Mouse (Mus musculus): Measurements from ENCODE around the gene Ctsa. TPM values are rescaled to one million over a fixed set of nuclear protein-coding genes. Genes with fewer than 3 reads are reported as not detected.

Gene Ctsa
- polyA plus RNA-seq, 2 experiments: 59.4 to 69.5 TPM

GRCm38 (mm10) chr2:164879568-164880277 lies 47.0 kb downstream of the Ctsa start:
- Histone ChIP-seq H3K9me3 (ENCODE audit: control insufficient read depth, low read length) (no peaks in the 10 kb centered on the region), H3K27ac (peak overlapping the region; percentile 87), H3K9ac (replicated peaks) (peak overlapping the region; percentile 99), H3K4me2 (ENCODE audit: low read depth) (peak overlapping the region; percentile 80), H3K27me3 (ENCODE audit: control insufficient read depth, insufficient read depth, low read length) (no peaks in the 10 kb centered on the region), H3K4me1 (replicated peaks; ENCODE audit: control insufficient read depth in 2 of 2, insufficient read depth in 2 of 2, low read length in 1 of 2) (peaks cover 8 to 14% of the 10 kb centered on the region in 2 experiments), H3K4me3 (ENCODE audit: insufficient read depth in 1 of 2, low read depth in 2 of 2, low read length in 2 of 2) (peak overlapping the region; percentile 88 to 95), H3K36me3 (replicated peaks; ENCODE audit: control insufficient read depth, insufficient read depth, low read depth) (peaks cover 16% of the 10 kb centered on the region)
- DNase-seq (ENCODE audit: low read depth in 3 of 3, low spot score in 3 of 3) (peak; percentile 91 to 93 (median 92)), ATAC-seq (ENCODE audit: insufficient read depth) (peak; percentile 86)
- under 1% methylated on average over 58 of the region's 72 CpGs for WGBS (ENCODE audit: insufficient replicate concordance)
- TF ChIP-seq CTCF (IDR thresholded peaks at IDR 0.05; ENCODE audit: low read depth): no peak
- no peak for TF ChIP-seq EP300 (IDR thresholded peaks at IDR 0.05; ENCODE audit: low read depth)

GRCm38 (mm10) chr2:164882619-164883018 lies 49.9 kb downstream of the Ctsa start:
- no peaks in the 10 kb centered on the region for H3K9me3 ChIP-seq (ENCODE audit: control insufficient read depth, low read length)
- H3K4me3 ChIP-seq (ENCODE audit: insufficient read depth in 1 of 2, low read depth in 2 of 2, low read length in 2 of 2): no peak overlapping the region
- TF ChIP-seq CTCF (IDR thresholded peaks at IDR 0.05; ENCODE audit: low read depth) (no peak), EP300 (IDR thresholded peaks at IDR 0.05; ENCODE audit: low read depth) (no peak)
- peaks cover 8 to 13% of the 10 kb centered on the region in 2 experiments for H3K4me1 ChIP-seq (replicated peaks; ENCODE audit: control insufficient read depth in 2 of 2, insufficient read depth in 2 of 2, low read length in 1 of 2)
- H3K9ac ChIP-seq (replicated peaks): no peak overlapping the region
- H3K27ac ChIP-seq: no peak overlapping the region
- ATAC-seq (ENCODE audit: insufficient read depth) (no peak), DNase-seq (ENCODE audit: low read depth in 3 of 3, low spot score in 3 of 3) (no peak)
- no peak overlapping the region for H3K4me2 ChIP-seq (ENCODE audit: low read depth)
- peaks cover 37% of the 10 kb centered on the region for H3K36me3 ChIP-seq (replicated peaks; ENCODE audit: control insufficient read depth, insufficient read depth, low read depth)
- WGBS (ENCODE audit: insufficient replicate concordance): 84% methylated on average over 9 of the region's 9 CpGs
- H3K27me3 ChIP-seq (ENCODE audit: control insufficient read depth, insufficient read depth, low read length): no peaks in the 10 kb centered on the region

- H3K36me3 ChIP-seq (replicated peaks; ENCODE audit: control insufficient read depth, insufficient read depth, low read depth): peaks cover 59% of the 10 kb centered on the region
- WGBS (ENCODE audit: insufficient replicate concordance): 85% methylated on average over 7 of the region's 7 CpGs
- TF ChIP-seq EP300 (IDR thresholded peaks at IDR 0.05; ENCODE audit: low read depth) (no peak), CTCF (IDR thresholded peaks at IDR 0.05; ENCODE audit: low read depth) (no peak)
- ATAC-seq (ENCODE audit: insufficient read depth): no peak
- no peak overlapping the region for H3K4me2 ChIP-seq (ENCODE audit: low read depth)
- no peak overlapping the region for H3K27ac ChIP-seq
- no peaks in the 10 kb centered on the region for H3K27me3 ChIP-seq (ENCODE audit: control insufficient read depth, insufficient read depth, low read length)
- no peak overlapping the region for H3K4me3 ChIP-seq (ENCODE audit: insufficient read depth in 1 of 2, low read depth in 2 of 2, low read length in 2 of 2)
- no peak for DNase-seq (ENCODE audit: low read depth in 3 of 3, low spot score in 3 of 3)
- peaks cover under 1 to 4% of the 10 kb centered on the region in 2 experiments for H3K4me1 ChIP-seq (replicated peaks; ENCODE audit: control insufficient read depth in 2 of 2, insufficient read depth in 2 of 2, low read length in 1 of 2)
- no peak overlapping the region for H3K9ac ChIP-seq (replicated peaks)
- H3K9me3 ChIP-seq (ENCODE audit: control insufficient read depth, low read length): no peaks in the 10 kb centered on the region
Observed at GRCm38 (mm10) chr2:164885788-164886187, 53.1 kb downstream of the Ctsa start.

- no peak for DNase-seq (ENCODE audit: low read depth in 3 of 3, low spot score in 3 of 3)
- 91% methylated on average over 10 of the region's 10 CpGs for WGBS (ENCODE audit: insufficient replicate concordance)
- no peak for ATAC-seq (ENCODE audit: insufficient read depth)
- Histone ChIP-seq H3K27ac (no peak overlapping the region), H3K4me1 (replicated peaks; ENCODE audit: control insufficient read depth in 2 of 2, insufficient read depth in 2 of 2, low read length in 1 of 2) (no peaks in the 10 kb centered on the region), H3K4me3 (ENCODE audit: insufficient read depth in 1 of 2, low read depth in 2 of 2, low read length in 2 of 2) (no peak overlapping the region), H3K36me3 (replicated peaks; ENCODE audit: control insufficient read depth, insufficient read depth, low read depth) (peaks cover 67% of the 10 kb centered on the region), H3K4me2 (ENCODE audit: low read depth) (no peak overlapping the region), H3K9me3 (ENCODE audit: control insufficient read depth, low read length) (no peaks in the 10 kb centered on the region), H3K9ac (replicated peaks) (no peak overlapping the region), H3K27me3 (ENCODE audit: control insufficient read depth, insufficient read depth, low read length) (no peaks in the 10 kb centered on the region)
- no peak for TF ChIP-seq EP300 (IDR thresholded peaks at IDR 0.05; ENCODE audit: low read depth)
- TF ChIP-seq CTCF (IDR thresholded peaks at IDR 0.05; ENCODE audit: low read depth): no peak
Observed at GRCm38 (mm10) chr2:164886617-164887016, 53.9 kb downstream of the Ctsa start.

GRCm38 (mm10) chr2:164888996-164889395 lies 56.3 kb downstream of the Ctsa start:
- peaks cover 78% of the 10 kb centered on the region for H3K36me3 ChIP-seq (replicated peaks; ENCODE audit: control insufficient read depth, insufficient read depth, low read depth)
- 81% methylated on average over 12 of the region's 12 CpGs for WGBS (ENCODE audit: insufficient replicate concordance)
- H3K9me3 ChIP-seq (ENCODE audit: control insufficient read depth, low read length): no peaks in the 10 kb centered on the region
- no peak overlapping the region for H3K4me3 ChIP-seq (ENCODE audit: insufficient read depth in 1 of 2, low read depth in 2 of 2, low read length in 2 of 2)
- DNase-seq (ENCODE audit: low read depth in 3 of 3, low spot score in 3 of 3) (no peak), ATAC-seq (ENCODE audit: insufficient read depth) (no peak; the same call in 1 of the 2 replicates)
- H3K27me3 ChIP-seq (ENCODE audit: control insufficient read depth, insufficient read depth, low read length): no peaks in the 10 kb centered on the region
- no peaks in the 10 kb centered on the region for H3K4me1 ChIP-seq (replicated peaks; ENCODE audit: control insufficient read depth in 2 of 2, insufficient read depth in 2 of 2, low read length in 1 of 2)
- TF ChIP-seq EP300 (IDR thresholded peaks at IDR 0.05; ENCODE audit: low read depth) (no peak), CTCF (IDR thresholded peaks at IDR 0.05; ENCODE audit: low read depth) (no peak)
- no peak overlapping the region for H3K27ac ChIP-seq
- no peak overlapping the region for H3K9ac ChIP-seq (replicated peaks)
- no peak overlapping the region for H3K4me2 ChIP-seq (ENCODE audit: low read depth)
